Mouse (Mus musculus) E14TG2a.4 (cell line): ENCODE measurements around the gene Gm16442.
"Not testable (repeated sequence)": the region's sequence is repeated elsewhere in the genome, so short reads cannot be mapped to it uniquely, and the experiment has no call there.

ENCODE experiments used
- H3K27me3 ChIP-seq: 2 replicates; pipeline ENCODE4 v1.6.1; 2014; ENCODE audit warnings: low read length, control low read depth; ENCODE audit not compliant: insufficient read depth
- H3K36me3 ChIP-seq: 2 replicates; pipeline ENCODE4 v1.6.1; 2014; ENCODE audit warnings: low read length, control low read depth; ENCODE audit not compliant: insufficient read depth
- H3K4me1 ChIP-seq: replicated peaks from 2 replicates; pipeline ENCODE4 v1.6.1; 2014; ENCODE audit warnings: low read depth, low read length, control low read depth
- H3K4me3 ChIP-seq: replicated peaks from 2 replicates; pipeline ENCODE4 v1.5.1; 2014; ENCODE audit warnings: mild to moderate bottlenecking, low read length
- H3K9me3 ChIP-seq: 2 replicates; pipeline ENCODE4 v1.6.1; 2014; ENCODE audit warnings: low read length, control low read depth

Gene Gm16442

DNA sequence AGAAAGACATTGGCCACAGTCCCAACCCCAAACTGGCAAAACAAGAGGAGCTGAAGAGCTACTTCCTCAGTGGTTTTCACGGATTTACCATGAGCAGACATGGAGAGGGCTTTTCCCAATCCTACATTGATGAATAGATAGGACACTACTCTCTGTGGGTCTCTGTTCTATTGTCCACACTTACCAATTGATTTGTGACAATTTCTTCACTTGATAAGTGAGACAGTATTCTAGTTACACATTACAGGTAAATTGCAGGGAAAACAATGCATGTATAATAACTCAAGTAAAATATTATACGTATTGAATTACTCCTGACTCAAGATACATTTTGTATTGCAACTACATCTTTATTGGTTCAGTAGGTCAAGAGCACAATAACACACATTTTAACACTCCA, at the start of gene Gm16442:
Gm16442 (minus strand) TSS at position 101 of the 400 bp plus-strand sequence.
- H3K4me3 ChIP-seq, H3K36me3 ChIP-seq, H3K4me1 ChIP-seq, H3K9me3 ChIP-seq, H3K27me3 ChIP-seq: not testable (repeated sequence)

DNA sequence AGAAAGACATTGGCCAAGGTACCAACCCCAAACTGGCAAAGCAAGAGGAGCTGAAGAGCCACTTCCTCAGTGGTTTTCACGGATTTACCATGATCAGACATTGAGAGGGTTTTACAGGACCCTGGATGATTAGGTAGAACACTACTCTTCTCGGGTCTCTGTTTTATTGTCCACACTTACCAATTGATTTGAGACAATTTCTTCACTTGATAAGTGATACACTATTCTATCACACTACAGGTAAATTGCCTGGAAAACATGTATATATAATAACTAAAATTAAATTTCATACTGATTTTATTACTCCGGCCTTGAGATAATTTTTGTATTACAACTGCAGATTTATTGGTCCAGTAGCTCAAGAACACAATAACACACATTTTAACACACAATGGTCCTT, 45.9 kb upstream of the Gm16442 start, which contains the start of gene Vmn1r94:
Vmn1r94 (minus strand) TSS at position 101 of the 400 bp plus-strand sequence.
- H3K4me3 ChIP-seq, H3K27me3 ChIP-seq, H3K9me3 ChIP-seq, H3K36me3 ChIP-seq, H3K4me1 ChIP-seq: not testable (repeated sequence)

DNA sequence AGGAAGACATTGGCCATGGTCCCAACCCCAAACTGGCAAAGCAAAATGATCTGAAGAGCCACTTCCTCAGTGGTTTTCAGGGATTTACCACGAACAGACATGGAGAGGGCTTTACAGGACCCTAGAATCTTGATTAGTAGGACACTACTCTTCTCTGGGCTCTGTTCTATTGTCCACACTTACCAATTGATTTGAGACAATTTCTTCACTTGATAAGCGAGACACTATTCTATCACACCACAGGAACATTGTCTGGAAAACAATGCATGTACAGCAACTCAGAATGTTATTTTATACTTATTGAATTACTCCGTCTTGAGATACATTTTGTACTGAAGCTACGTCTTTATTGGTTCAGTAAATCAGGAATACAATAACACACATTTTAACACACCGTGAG, 16.6 kb upstream of the Gm16442 start, which contains the start of gene Vmn1r93:
Vmn1r93 (minus strand) TSS at position 101 of the 400 bp plus-strand sequence.
- not testable (repeated sequence) for H3K4me1 ChIP-seq, H3K27me3 ChIP-seq, H3K36me3 ChIP-seq, H3K9me3 ChIP-seq, H3K4me3 ChIP-seq

DNA sequence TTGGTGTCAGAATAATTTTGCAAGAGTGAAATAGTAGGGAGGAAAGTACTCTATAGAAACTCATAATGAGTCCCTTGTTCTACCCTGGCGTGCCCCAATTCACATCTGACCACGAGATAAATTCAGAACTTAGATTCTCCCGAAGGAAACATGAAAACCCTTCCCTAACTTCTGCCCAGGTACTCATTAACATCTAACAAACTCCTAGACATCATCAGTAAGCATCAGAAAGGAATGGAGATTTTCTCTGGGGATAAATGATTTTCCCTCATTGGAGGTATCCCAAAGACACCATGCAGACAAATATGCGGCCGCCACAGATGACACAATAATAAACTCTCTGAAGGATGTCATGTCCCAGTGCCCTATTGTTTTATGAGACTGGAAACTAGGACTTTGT, 23.0 kb downstream of the Gm16442 start, which contains the start of gene Vmn1r91:
Vmn1r91 (plus strand) TSS at position 301 of the 400 bp plus-strand sequence.
- not testable (repeated sequence) for H3K4me3 ChIP-seq, H3K9me3 ChIP-seq, H3K4me1 ChIP-seq, H3K36me3 ChIP-seq, H3K27me3 ChIP-seq

DNA sequence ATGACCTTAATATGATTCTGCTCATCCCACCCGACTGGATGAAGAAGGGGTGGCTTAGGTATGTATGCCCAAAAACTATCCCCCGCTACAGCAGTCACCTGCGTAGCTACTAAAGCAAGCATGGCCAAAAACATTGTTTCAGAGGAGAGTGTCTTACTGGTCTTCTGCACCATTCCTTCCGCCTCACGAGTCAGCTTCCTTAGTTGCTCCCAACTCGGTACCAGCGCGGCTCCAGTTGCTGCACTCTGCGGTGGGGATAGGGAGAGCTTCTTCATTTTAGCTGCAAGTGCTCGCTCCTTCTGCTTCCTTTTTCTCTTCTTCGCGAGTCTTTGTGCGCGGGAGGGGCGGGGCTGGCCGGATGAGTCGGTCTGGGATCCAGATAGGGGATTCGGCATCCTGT, 44.3 kb downstream of the Gm16442 start:
- H3K9me3 ChIP-seq, H3K4me1 ChIP-seq, H3K4me3 ChIP-seq, H3K36me3 ChIP-seq, H3K27me3 ChIP-seq: not testable (repeated sequence)
